Mouse (Mus musculus) MN1 (cell line): ENCODE data around the gene Prr12.

Source experiments
- DNase-seq: peaks from one replicate; pipeline ENCODE4 v3.0.0-alpha.2; 2016; ENCODE audit warnings: low spot score

Gene Prr12

DNA sequence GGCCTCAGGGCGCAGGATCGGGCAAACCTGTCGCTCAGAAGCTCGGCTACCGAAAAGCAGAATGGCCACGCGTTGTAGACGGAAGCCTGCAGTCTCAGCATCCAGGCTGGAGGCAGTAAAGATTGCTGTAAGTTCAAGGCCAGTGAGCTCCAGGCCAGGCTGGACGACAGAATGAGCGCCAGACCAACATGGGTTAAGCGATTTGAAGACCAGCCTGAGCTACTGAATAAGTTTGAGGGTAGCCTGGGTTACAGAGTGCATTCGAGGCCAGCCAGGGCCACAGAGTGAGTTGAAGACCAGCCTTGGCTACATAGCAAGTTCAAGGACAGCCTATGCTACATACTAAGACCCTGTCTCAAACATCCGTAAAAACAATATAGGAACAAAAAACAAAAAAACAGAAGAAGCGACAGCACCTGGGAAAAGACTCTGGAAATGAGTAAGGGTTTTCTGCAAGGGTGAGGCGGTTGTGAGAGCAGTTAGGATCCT, 54.7 kb downstream of the Prr12 start:
- DNase-seq: no peak

DNA sequence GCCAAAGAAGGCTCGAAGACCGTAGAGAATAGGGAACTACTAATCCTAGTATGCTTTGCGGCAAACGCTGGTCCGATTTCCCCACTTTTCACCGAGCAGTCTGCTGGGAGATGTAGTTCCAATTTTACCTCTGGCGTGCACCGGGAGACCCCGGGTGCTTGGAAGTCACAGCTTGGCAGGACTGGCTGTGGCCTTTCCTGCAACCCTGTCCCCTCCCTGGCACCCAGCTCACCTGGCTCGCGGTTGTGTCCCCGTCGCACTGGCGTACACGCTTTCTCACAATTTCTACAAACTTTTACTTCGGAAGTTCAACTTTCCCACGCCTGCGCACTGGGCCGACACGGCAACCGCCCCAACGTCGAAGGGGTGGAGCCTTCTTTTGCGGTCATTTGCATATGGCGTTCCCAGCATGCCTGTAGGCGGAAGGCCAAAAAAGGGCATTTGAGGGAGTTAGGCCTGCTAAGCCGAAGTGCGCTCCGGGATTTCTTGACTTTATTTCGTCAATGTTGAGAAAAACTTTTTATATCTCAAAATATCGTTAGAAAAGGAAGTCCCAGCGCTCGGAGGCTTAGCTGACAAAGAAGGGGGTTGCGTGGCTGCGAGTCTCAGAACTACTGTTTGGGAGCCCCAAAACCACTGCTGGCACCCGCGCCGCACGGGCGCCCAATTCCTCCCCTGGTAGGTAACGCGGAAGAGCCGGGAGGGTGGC, 55.3 kb downstream of the Prr12 start, which contains the start of gene Irf3:
Irf3 (plus strand) TSS at position 418 of the 709 bp plus-strand sequence.
- DNase-seq: peak; percentile 96

DNA sequence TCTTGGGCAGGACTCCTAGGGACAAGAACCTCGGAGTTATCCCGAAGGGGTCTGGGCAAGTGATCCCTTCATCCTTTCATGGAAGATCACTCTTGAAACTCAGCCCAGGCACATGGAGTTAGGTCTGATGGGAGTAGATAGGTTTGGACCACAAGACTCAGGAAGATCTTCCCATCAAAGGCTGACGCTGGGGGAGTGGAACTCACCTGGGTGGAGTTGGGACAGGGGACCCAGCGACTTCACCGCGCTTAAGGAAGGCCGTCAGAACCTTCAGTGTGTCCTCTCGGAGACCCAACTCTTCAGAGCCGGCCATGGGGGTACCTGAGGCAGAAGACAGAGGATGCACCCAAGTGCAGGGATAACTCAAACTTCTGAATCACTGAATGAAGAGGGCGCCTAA, 56.0 kb downstream of the Prr12 start:
- DNase-seq: no peak

DNA sequence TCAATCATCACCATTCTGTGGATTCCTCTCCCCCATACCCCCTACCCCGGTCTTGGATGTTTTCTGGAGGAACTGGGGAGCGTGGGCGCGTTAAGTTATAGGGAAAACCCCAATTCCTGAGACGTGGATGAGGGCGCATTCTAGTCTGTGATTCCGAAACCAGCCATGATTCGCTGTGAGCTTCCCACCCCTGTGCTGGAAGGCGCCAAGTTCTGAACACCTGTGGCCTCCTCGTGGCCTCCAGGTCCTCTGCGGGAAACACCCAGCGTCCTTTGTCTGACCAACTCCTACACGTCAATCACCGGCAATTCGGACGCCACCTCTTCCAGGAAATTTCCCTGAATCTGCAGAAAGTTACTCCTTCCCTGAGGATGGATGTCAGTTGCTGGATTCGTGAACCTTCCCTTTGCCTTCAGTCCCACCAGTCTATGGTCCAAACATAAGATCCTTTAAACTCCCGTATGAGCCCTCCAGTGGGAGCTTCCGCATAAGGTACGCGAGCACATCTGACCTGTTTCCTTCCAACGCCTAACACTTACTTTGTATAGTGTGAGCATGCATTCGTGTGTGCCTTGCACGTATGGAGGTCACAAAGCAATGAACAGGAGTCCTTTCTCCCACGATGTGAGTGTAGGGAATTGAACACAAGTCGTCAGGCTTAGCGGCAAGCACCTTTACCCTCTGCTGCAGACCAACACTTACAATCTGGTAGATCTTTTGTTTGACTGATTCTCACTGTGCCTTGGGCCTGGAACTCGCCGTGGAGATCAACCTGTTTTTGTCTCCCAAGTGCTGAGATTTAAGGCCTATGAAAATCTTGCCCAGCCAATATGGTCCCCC, 65.6 kb downstream of the Prr12 start:
- DNase-seq: no peak

DNA sequence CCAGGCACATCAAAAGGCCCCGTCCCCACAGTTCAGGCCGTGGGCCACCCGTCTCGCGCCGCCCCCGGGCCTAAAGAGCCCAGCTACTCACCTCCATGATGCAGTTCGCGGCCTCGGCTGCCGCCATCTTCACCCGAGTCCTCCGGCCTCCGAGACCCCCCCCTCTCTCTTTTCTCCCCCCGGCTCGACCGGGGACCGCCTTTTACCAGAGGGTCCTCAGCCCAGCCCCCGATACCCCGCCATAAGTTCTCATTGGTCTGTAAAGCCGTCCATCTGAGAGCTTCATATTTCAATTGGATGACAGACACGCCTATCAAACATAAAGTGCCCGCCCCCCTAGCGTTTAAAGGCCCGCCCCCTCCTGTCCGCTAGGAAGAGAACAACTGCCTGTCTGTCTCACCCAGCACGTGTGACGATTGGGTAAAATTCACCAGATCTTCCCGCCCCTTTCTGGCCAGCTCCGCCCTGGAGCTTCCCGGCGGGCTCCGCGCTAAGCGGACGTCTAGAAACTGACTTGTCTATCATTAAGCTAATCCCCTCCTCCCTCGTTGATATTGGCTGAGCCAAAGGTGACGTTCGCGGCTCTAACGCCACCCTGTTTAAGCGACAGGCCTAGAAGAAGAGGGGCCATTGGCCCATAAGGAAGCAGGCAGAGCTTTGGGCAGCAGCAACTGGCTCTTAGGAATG, 66.3 kb downstream of the Prr12 start, which contains the start of gene Prmt1:
Prmt1 (minus strand) TSS at position 377 of the 687 bp plus-strand sequence.
- peak; percentile 98 for DNase-seq

DNA sequence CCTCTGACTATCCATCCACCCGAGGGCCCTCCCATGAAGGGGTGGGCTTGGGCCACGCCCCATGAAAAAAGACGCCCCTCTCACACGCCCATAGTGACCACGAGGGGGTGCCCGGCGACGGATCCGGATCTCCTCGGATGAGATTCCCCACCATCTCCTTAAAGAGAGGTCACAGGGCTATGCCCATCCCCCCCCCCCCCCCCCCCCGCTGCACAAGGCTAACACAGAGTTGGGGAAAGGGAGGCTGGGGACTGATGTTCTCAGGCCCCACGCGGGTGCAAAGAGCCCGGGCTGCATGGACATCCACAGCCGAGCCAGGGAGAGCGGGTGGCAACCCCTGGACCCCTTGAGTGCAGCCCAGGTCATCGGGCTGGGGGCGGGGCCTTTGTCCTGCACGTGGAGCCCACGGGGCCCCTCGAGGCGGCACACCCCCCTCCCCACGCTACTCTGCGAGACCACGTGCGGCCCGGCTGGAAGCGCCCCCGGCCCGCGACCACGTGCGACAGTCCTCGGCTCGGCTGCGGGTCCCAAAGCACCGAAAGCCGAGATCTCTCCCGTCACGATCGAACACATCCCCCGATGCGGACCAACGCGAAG, 67.0 kb downstream of the Prr12 start:
- peak; percentile 78 for DNase-seq

DNA sequence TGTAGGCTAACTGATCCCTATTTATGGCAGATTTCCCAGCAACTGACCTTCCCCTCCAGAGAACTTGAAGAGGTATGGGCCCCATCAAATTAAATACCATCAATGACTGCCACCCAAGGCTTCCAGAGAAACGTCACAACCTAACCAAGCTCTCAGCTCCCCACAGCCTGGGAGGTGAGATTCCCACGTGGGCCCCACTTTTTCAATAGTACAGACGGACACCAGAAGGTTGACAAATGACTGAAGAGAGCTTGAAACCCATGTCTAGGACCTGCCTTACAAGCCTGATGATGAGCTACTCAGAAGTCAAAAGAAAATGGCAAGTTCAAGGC, 67.9 kb downstream of the Prr12 start:
- DNase-seq: no peak

DNA sequence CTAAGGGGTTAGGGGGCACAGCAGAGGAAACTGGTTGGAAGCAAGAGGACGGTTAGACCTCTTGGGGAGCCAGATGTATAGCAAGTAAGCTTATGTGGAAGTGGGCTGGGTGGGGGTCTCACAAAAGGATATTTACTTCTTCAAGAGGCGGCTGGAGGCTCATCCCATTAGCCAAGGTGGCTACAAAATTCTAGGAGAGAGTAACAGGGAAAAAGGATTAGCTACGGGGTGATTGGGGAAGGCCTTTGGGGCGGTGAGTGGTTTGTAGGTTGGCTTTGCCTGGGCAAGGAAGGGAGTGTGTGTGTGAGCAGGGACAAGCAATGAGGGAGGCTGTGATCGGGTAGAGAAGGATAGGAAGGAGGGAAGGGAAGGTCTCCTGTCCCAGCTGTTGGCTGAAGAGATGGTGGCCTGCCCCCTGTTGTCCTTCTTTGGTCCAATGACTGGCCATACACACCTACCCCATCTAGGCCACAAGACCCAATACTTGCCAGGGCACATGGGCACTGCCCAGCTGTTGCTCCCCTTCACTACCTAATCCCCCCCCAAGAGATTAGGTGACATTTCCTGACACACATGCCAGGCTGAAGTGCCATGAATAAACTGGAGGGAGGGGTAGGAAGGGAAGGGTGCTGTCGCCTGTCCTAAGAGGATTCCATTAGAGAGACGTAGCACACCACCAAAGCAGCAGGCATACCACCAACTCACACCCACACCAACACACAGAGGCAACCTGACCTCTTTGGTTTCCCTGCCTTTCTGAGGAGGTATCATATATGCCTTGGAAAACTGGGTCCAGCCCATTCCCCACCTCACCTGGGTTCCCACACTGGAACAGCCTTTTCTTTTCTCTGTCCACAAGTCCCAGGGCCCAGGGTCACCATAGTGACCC, 68.5 kb downstream of the Prr12 start:
- DNase-seq: no peak

DNA sequence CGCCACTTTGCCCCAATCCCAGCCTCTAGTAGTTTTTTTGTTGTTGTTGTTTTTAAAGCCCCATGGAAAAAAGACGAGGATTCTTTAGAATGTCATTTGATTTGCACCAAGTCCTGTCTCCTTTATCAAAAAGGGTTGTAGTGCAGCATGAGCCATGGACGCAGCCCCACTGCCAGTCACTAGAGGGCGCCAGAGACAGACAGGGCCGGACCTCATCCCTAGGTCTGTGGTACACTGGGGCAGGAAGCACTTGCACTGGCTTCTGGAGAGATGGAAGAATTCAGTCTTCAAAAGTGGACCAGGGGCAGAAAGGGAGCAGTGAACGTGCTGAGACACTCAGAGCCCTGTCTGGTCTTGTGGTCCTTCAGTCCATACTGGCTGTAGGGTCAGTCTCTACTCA, 69.6 kb downstream of the Prr12 start:
- peak; percentile 83 for DNase-seq

DNA sequence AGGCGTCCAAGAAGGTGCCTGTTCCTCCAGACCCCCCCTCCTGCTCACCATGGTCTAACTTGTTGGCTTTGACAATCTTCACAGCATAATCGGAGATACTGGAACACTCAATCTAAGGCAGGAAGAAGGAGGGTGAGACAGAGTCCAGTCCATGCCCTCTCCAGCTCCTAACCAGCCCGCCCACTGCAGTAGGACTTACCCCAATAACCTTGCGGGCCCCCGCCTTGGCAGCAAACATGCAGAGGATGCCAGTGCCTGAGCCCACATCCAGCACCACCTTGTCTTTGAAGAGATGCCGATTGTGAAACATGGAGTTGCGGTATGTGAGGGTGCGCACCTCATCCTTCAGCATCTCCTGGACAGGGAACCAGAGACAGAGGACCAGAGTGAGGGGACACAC, 71.1 kb downstream of the Prr12 start:
- no peak for DNase-seq

DNA sequence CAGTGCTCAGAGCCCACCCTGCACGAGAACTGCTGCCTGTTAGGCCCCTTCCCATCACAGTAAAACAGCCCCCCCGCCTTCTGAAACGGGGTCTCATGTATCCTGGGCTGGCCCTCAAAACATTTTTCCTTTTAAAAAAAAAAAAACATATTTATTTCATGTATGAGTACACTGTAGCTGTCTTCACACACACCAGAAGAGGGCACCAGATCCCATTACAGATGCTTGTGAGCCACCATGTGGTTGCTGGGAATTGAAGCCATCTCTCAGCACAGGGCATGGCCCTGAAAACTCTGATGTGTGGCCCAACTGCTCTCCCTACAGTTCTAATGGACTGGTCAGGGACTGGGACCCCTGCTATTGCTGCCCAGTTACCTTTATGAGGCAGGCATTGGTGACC, 74.4 kb downstream of the Prr12 start:
- DNase-seq: no peak
